Mouse (Mus musculus) CD8-positive naive resting alpha-beta T cell, adult 2 months (primary cell): ENCODE results near the gene Wee2.

Source experiments
- DNase-seq, 2 experiments: peaks; one replicate each; pipeline ENCODE4 v3.0.0; 2022; ENCODE audit warnings: low read depth in 2 of 2, low spot score in 2 of 2

Wee2 gene

DNA sequence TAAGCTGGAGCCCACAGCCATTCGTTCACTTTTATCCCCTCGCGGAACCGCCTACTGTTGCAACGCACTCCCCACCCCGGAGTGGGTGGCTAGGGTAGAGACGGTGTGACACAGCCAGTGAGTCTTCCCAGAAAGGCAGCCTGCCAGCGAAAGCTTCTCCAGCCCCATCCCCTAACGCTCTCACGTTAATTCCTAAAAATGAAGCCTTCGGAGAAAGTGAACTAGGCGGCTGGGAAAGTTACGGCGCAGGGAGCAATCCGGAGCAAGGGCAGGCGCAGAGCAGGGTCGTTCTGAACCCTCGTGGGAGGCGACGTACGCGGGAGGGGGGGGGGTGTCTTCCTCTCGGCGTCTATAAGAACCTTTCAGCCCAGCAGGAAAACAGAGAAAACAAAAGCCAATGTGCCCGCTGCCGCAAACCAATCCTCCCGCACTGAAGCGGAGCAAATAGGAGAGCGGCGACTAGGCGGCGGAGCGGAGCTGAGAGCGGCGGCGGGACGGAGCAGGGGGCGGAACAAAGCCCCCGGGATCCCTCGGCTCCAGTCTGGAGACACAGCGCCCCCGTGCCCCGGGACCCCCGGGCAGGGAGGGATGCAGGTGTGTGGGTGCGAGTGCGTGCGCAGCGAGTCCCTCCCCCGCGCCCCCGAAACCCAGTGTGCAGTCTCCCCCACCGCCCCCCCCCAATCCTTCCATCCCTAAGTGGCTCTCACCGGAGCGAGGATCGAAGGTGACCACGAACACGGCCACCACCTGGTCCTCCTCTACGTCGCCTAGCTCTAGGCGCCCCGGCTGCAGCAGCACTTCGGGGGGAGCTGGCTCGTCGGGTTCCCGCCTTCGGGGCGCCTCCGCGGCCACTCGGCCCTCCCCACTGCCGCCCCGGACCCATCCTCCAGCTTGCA lies 3.5 kb upstream of the Wee2 start:
- DNase-seq, result peak; percentile 21 to 32

DNA sequence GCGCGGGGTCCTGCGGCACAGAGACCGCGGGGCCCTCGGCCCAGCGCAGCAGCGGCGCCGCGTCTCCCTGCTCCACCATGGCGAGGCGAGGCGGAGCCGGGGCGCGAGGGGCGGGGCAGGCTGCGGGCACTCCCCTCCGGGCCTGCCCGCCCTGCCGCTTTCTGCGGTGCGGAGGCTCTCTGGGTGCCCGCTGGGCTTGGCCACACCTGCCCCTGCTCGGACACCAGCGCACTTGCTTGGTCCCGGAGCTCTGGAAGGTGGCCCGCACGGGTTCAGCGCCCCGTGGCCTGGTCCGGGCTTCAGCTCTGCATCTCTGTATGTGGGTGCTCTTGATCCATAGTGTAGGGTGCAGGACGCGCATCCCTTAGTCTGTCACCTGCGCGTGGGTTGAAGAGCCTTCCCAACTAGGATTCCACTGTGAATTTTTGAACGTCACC lies 2.8 kb upstream of the Wee2 start, which contains the start of gene E330009J07Rik:
Gene E330009J07Rik (minus strand): TSS at position 89 of the 437 bp plus-strand sequence.
- DNase-seq, result peak; percentile 65 to 78

DNA sequence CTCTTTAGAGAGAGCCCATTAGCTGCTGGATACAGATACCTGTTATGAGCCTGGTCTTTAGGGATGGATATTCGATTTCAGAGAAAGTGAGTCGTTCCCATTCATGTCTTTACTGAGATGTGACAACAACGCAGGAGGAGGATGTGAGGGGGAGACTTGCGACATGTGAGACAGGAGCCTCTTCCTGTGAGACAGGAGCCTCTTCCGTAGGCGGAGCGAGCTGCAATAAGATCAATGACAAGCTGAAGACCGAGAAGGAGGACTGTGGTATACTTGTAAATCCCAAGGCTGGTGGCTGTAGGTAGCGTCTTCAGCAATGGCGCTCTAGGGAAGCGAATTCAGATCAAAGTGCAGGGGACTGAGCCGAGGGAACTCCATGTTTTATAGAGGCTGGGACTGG lies 843 bp downstream of the Wee2 start:
- DNase-seq, result peak; percentile 20 to 30

DNA sequence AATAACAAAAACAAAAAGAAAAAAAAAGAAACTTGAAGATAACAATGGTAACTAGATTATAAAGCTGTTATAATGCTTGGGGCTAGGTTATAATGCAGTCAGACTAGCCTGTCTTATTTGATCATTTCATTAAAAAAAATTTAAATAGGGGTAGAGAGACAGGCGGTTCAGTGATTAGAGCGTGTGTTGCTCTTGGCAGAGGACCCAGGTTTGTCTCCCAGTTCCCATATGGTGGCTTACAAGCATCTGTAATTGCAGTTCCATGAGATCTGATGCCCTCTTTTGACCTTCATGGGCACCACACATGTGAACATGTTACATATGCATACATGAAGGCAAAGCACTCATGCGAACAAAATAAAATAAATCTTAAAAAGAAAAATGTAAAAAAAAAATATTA lies 2.4 kb downstream of the Wee2 start:
- DNase-seq, result no peak

DNA sequence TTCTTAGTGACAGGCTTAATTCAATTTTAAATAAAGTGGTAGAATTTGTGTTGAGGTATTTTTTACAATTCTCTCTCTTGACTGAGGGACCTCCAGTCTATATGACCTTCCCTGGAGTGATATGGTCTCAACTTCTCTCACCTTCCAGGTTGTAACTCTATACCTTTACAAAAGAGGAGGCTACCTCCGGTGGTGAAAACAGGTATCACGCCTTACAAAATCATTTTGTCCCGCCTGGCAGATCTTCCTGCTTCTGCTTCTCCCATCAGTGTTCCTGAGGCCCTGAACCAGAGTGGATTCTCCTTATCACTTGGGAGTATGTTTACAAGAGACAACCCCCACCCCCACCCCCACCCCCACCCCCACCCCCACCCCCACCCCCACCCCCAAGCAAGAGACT lies 2.9 kb downstream of the Wee2 start:
- DNase-seq, result peak in 1 of 2 experiments; percentile 25

DNA sequence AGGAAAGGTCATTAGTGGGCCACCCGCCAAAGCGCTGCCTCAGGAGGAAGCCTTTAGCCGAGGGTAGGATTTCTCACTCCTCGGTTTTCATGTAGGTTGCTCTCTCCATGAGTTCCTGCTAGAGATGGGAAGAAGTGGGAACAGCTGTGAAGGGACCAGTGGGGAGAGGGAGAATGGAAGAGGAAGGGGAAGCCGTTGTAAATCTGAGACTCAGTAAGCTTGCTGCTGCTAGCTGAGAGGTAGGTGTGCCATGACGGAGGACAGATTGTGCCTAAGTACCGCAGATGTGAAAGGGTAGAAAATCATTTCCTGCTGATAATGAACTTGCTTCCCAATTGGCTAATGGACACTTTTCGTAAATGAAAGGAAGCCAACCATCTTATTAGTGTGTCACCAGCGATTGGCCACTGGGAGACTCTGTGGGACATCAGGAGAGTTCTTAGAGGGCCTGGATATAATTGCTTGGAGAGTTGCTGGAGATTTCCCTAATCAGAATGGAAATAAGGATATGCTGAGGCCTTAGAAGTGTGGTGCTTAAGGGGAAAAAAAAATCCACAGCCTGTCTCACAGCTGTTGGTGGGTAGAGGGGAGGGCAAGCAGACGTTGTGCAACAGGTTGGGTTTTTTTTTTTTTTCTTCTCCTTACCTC lies 4.5 kb downstream of the Wee2 start:
- DNase-seq, result no peak

DNA sequence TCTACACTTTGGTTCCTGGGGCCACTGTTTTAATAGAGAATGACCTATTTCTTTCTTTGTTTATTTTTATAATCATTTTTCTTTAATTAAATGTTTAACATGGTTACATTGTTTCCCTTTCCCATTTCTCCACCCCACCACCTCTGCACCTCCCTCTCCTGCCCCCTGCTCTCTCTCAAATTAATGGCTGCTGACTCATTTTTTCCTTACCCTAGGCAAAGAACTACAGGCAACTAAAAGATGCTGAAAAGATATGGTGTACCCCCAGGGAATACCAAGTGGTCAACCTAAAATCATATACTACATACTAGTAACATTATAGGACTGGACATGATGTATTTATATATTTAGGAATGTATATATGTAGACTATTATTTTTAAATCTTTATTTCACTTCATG lies 9.7 kb downstream of the Wee2 start:
- no peak for DNase-seq

DNA sequence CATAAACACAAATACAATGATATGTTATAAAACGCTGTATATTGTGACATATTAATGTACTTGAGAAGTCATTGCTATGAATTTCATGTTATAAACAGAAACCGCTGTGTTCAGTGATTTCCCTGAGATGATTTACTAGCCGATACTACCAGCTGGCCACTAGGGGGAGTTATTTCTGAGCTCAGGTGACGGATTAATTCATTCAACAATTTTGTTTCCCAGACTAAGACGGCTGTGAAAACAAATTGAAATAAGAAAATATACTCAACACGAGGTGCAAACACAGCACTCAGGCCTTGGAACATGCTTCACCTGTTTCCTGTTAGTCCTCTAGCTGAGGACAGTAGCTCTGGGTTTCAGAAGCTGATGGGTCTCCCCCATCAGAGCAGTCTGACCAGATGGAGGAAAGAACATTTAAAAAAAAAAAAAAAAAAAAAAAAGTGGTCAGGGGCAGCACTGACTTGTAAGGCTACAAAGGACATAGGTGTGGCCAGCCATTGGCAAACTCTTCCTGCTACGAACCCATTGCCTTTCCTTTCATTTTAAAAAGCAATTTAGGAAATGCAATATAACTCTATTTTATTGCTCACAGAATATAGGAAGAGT lies 15.7 kb downstream of the Wee2 start:
- DNase-seq, result peak in 1 of 2 experiments; percentile 29

DNA sequence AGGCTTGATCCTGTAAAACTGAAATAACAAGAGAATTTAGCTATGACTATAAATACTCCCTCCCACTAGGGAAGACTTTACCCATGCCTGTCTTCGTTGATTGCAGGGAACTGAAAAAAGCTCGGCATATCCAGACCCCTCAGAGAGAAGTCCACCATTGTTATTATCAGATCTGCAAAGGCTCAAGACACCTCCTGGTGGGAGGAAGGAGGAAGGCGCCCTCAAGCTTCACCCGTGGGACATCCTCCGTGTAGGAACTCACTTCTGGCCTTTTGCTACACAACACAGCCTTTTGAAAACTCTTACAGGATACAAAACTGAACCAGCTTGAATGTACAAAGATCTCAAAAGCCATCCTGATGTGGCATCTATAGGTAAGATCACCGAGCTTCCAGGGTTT lies 26.8 kb downstream of the Wee2 start:
- peak in 1 of 2 experiments; percentile 27 for DNase-seq

DNA sequence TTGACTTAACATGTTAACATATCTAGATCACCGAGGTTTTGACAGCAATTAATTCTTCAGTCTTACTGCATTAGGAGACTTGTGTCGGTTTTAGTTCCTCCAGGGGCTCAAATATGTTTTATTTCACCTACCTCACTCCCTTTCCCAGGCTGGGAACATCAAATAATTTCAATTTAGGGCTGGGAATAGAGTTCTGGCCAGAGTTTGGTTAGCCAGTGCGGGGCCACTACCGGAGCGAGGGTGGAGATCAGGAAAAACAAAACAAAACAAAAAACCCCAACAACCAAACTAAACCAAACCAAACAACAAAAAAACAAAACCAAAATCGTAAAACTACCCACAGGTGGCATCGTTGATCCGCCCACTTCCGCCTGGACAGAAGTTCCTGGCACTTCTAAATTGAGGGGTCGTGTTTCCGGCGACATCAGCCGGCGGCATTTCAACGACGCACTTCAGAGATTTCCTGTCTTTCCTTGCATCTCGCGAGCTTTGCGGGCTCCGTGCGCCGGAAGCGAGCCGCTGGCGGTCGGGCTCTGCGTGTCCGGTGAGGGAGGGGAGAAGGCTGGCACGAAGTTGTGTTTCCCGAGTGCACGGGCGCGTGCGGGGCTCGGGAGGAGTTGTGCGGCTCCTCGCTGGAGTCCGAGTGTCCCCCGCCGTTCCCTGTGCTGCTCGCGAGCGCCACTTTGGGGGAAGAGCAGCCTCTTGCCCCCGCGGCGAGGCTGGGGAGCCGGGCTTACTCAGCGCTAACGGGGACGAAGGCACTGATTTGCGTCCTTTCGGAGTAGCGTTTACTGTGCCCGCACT lies 32.2 kb downstream of the Wee2 start, which contains the start of gene Ssbp1:
Gene Ssbp1 (plus strand): TSS at position 437 of the 804 bp plus-strand sequence.
- DNase-seq, result peak; percentile 90 to 93

DNA sequence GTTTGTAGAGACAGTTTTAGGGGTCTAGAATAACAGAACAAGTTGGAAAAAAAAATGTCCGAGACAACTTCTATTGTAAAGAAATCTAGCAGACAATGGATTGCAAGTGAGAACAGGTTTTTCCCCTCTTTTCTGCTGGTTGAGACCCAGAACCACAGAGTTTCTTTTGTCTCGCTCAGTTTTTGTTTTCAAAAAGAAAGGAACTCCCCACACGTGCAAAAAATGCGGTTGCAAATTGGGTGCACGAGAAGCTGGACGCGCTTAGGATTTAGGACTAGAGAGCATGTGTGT lies 32.8 kb downstream of the Wee2 start:
- DNase-seq, result no peak

DNA sequence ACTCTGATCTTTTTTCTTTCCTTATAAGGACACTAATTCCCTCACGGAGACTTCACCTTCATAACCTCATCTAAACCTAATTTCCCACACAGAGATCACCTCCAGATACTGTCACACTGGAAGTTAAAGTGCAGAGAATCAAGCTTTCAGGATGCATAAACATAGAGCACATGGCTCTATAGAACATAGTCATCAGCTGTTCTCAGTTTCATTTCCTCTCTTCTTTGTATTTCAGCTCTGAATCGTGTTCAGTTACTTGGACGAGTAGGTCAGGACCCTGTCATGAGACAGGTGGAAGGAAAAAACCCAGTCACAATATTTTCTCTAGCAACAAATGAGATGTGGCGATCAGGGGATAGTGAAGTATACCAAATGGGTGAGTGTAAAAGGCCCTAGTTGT lies 37.2 kb downstream of the Wee2 start:
- no peak for DNase-seq

DNA sequence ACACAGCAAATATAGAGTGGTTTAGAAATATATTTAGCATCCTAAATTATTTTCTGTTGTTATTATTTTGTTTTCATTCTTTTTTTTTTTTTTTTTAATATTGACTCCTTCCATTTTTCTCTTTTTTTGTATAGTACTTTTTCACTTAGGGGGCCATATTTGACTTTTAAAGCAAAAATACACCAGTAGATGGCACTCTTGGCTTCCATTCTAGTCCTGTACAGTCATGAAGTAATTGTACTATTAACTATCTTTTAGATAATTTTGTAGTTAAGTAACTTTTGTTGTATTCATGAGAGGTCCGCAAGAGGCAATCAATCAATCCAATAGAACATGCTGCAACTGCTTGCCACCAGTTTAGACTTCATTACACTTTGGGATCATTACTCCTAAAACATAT lies 40.8 kb downstream of the Wee2 start:
- peak in 1 of 2 experiments; percentile 10 for DNase-seq

DNA sequence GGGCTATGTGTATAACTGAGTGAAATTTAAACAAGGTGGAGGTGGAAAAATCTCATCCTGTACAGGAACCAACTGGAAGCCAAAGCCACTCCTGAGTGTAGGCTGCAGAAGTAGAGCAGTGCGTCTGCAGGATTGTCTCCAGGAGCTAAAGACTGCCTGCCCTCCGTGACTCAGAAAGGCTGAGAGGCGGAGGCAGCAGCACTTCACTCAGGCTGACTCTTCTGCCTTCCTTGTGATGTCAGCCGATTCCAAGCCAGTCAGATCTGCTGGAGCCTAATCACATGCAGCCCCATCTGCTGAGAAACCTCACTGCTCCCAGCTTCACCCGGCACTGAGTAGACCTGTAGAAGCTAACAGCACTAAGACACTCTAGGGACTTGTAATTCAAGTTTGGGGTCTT lies 43.4 kb downstream of the Wee2 start:
- DNase-seq, result no peak

DNA sequence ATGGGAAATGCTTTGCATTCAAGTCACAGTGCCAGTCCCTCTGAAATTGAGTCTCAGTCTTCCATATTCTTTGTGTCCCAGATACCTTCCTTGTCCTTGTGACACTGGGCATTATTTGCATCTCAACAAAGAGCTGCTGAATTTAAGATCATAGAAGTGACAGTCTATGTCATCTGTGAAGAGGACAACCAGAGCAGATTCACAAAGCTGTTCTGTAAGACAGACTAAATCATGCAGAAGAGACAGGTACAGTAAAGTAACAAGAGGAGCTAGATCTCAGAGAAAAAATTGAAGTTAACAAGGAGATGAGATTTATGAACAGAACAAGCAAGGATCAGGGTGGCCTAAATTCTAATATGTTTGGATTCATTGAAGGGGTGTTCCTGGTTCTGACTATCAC lies 52.0 kb downstream of the Wee2 start, which contains the start of gene Tas2r137:
Gene Tas2r137 (plus strand): TSS at position 301 of the 400 bp plus-strand sequence.
- no peak for DNase-seq

DNA sequence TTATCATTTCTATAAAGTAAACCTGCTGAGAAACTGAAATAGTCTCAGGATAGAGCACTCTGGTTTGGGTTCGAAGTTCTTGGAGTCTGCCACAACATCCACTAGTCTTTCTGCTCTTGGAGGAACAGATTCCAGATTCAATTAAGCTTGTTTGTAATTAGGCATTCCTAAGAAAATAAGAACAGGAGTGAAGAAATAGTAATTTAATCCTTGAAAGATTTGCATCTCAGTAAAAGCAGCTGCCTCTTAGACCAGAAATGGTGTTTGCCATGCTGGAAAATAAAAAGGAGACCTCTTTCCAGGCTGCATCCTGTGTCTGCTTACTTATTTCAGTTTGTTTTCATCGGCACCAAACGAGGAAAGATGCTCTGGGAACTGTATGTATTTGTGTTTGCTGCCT lies 54.3 kb downstream of the Wee2 start, which contains the start of gene Tas2r108:
Gene Tas2r108 (plus strand): TSS at position 301 of the 400 bp plus-strand sequence.
- DNase-seq, result no peak
